Mouse (Mus musculus) thymus, adult 2 months (tissue): ENCODE measurements around the gene Hsf2bp.

Experiments
- CTCF ChIP-seq: fragments of 200-500 bp; IDR thresholded peaks from 2 replicates; pipeline ENCODE4 v1.5.1; 2012; ENCODE audit warnings: mild to moderate bottlenecking, control low read depth, low read length, moderate library complexity, borderline replicate concordance; ENCODE audit not compliant: control insufficient read depth, poor library complexity, insufficient read depth; ENCODE audit errors: extremely low read depth
- POLR2A ChIP-seq: fragments of 200-500 bp; IDR thresholded peaks from 2 replicates; pipeline ENCODE4 v1.6.1; 2012; ENCODE audit warnings: mild to moderate bottlenecking, low read length, control low read depth, moderate library complexity; ENCODE audit not compliant: control insufficient read depth, poor library complexity, insufficient read depth; ENCODE audit errors: extremely low read depth

DNA sequence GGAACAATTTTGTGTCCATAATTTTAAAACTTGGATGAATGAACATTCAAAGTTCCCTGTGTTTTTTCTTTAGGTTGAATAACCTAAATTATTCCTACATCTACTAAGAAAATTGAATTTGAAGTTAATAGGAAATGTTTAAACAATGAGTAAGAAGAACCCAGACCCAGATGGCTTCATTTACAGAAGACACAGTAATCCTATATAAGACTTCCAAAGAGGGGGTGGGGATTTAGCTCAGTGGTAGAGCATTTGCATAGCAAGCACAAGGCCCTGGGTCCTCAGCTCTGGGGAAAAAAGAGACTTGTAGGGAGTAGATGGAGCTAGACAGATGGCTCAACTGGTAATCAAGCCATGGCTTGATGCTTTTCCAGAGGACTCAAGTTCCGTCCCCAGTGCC lies 87.1 kb downstream of the Hsf2bp start:
- TF ChIP-seq POLR2A (no peak), CTCF (no peak)
